Mouse (Mus musculus) activated CD4-positive, CD25-positive, alpha-beta regulatory T cell, adult 4 months (primary cell): ENCODE data around the gene Asb3. TPM values are rescaled to one million over a fixed set of nuclear protein-coding genes. Genes with fewer than 3 reads are reported as not detected.
"Not testable (repeated sequence)": the region's sequence is repeated elsewhere in the genome, so short reads cannot be mapped to it uniquely, and the experiment has no call there.

Source experiments
- ATAC-seq: one replicate; pipeline ENCODE4 v1.8.0; 2017
- polyA plus RNA-seq, 2 experiments: library from polyadenylated mRNA; unstranded; fragments of 100-300 nt; shearing (Covaris generic); gene quantifications; one replicate each; pipeline ENCODE4 v1.2.1; 2017

Gene Asb3
- polyA plus RNA-seq, 2 experiments from 2014 or later: 59.0 to 69.0 TPM

DNA sequence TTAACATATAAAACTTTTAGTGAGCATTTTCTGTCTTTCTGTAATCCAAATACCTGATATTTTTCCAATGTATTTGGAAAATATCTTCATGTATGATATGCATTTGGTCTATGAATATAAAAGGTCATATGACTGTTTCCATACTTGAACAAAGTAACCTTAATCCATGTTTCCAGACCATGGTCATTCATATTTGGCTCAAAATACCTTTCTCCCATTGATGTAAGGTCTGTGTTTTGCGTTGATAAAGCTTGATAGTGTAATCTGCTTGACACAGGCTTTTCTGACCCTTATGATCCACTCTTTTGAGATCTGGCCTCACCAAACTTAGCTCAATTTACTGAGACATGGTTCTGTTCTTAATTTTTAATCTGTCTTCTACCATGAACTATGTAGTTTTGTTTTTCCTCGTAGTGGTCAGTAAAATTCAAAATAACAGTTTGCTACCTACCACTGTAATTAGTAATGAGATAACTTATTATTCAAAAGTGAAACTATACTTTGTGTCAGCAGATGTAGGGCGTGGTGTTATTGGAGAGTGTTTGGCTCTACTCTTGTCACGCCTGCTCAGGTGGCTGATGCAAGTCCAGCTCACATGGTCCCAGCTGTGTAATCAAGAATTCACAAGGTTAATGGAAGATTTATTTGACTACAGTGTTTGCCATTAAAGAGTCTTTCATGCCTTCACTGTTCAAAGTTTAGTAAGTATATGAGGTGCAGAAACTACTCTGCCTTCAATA, 116.1 kb downstream of the Asb3 start:
- ATAC-seq: no peak

DNA sequence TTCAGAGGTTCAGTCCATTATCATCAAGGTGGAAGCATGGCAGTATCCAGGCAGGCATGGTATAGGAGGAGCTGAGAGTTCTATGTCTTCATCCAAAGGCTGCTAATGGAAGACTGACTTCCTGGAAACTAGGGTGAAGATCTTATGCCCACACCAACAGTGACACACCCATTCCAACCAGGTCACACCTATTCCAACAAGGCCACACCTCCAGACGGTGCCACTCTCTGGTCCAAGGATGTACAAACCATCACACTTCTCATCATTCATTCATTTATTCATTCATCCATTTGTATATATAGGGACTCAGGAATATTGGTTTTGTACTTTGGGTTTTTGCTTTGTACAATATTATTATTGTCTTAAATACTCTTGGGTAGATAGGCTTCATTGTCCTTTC, 124.5 kb downstream of the Asb3 start:
- not testable (repeated sequence) for ATAC-seq

DNA sequence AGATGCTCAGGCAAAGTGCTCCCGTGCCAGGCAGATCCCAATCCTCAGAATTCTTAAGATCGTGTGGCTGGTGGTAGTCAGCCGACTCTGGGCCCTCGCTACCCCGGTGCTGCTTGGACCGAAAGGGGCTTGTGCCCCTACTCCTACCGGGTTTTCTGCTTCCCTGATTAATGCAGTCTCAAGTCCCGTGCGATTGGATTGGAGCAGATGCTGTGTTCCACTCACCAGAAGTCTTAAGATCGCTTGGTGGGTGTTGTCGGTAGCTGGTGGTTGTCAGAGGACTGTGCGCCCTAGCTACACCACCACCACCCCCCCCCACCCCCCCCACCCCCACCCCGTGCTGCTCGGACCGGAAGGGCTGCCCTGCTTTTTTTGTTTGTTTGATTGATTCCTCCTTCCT, 132.2 kb downstream of the Asb3 start:
- ATAC-seq: not testable (repeated sequence)

DNA sequence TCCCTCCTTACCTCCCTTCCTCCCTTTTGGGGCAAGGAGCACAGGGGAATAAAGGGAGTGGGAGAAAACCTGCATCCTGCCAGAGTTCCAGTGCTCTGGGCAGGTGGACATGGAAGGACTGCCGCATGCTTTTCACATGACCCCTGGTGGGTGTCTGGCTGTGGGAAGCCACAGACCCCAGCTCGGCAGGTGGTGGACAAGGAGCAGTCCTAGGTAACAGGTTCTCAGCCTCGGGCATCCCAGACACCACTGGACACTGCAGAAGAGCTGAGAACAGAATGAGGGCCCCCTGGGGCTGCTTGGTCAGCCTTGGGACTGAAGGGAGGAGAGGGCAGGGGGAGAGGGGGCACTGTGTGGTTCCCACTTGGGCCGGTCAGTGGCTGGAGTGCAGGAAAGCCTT, 149.7 kb downstream of the Asb3 start:
- ATAC-seq: no peak

DNA sequence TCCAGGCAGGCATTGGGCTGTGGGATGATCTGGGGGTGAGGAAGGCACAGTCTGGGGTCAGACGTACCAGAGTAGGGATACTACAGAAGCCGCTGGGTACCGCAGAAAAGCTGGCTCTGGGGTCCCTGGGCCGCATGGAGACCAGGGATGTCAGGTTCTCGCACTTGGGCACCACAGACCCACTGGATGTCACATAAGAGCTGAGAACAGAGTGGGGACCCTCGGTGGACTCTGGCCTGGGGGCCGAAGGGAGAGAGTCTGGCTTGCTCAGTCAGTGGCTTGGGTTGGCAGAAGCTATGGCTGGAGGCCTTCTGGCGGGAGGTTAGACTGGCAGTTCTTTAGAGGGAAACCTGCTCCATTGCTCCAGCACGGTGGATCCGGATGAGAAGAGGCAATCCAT, 204.8 kb downstream of the Asb3 start:
- no peak for ATAC-seq

DNA sequence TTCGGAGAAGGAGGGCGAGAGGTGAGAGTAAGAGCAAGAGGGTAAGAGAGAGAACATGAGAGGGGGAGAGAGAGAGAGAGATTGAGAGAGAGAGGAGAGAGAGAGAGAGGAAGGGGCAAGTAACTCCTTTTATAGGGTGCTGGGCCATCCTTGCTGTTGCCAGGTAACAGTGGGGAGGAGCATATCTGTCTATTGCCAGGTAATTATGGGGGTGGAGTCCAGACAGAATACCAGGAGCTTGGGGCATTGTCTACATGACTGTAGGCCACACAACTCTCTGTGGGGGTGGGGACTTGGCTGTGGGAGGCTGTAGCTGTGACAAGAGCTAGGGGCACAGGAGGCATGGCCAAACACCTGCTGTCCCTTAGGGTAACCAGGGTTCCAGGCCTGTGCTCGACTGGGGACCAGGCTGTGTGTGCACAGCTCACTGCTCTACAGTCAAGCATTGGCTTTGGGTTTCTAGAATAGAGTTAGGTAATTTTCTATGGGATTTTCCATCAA, 205.3 kb downstream of the Asb3 start:
- no peak for ATAC-seq

DNA sequence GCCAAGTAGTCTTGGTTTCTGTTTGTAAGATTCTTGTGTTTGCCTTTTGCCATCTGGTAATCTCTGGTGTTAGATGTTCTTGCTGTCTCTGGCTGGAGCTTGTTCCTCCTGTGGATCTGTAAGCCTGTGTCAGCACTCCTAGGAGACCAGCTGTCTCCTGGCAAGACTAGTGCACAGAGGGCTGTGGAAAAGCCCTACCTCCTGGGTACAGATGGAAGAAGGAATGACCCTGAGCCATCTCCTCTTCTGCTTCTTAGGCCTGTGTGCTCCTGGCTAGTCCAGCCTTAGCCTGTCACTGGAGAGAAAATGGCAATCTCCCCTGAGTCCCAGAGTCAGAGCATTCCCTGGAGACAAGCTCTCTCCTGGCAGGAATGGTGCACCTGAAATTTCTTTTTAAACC, 214.3 kb downstream of the Asb3 start:
- ATAC-seq: not testable (repeated sequence)

DNA sequence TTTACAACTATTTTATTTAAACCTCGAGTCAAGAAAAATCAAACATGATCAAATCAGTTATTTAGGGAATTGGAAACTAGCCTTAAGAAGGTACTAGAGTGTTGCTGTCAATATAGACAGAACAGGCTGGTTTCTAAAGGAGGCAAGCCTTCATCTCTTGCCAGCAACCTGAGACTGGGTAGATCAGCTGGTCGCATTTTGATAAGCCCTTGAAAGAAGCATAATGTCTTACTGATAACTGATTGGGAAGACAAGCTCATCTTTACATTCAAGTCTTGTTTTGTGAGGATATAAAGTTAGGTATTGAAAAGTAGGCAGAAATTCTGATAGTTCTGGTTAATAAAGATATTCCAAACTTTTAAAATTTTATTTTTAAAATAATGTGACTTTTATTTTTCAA, 217.0 kb downstream of the Asb3 start:
- no peak for ATAC-seq

DNA sequence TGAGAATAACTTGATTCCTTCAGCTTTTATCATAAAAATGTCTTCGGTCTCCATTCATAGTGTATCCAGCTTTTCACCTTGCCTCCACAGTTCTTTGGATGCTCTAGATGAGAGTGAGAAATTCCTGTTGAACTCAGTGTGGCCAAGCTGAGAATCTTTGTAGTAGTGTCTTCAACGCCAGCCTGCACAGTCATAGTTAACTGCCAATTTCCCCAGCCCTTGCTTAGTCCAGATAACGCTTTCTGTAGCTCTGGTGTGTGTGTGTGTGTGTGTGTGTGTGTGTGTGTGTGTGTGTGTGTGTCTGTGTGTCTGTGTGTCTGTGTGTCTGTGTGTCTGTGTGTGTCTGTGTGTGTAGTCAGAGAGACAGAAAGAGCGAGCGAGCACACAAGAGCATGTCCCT, 220.1 kb downstream of the Asb3 start:
- ATAC-seq: no peak

DNA sequence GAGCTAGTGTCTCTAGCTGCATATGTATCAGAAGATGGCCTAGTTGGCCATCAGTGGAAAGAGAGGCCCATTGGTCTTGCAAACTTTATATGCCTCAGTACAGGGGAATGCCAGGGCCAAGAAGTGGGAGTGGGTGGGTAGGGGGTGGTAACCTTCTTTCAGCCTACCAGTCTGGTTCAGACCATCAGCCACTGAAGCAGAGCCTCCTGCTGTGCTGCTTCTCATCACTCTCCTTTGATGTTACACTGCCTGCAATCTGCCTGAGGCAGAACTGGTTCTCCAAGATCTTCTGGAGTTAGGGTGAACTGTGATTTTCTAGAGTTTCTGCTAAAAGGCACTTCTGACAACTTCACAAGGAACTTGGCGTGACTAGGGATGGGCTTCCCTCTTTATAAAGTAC, 241.7 kb downstream of the Asb3 start:
- ATAC-seq: not testable (repeated sequence)

DNA sequence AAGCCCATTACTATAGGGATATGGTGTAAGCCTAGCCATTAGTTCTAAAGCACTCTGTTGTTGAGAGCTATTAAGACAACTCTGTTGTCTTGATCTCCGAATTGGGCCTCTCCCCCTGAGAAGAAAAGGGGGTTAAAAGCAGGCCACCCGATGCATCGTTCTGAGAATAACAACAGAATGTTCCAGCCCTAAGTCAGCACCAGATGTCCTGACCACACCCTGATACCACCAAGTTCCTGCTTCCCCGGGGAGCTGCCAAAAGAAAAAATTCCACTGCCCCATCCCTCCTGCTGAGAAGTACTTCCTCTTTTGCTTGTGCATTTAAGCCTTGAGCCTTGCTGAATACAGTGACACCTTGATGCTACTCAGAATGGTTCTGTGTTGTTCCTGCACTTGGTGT, 248.5 kb downstream of the Asb3 start:
- not testable (repeated sequence) for ATAC-seq

DNA sequence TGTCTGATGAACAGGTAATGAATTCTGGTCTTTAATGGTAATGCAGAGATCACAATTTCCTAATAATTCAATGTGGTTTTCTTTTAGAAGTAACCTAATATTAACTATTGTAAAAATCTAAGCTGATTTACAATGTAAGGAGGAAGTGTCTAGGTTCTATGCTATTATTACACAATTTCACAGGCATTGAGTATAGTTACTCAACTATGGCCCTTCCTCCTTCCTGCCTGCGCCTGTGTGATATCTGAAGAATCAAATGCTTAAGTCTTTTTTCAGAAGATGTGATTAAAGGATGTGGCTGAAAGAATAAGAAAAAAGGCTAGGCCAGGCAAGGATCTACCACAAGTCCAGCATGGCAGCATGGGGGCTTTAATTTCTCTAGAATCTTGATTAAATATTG, 249.6 kb downstream of the Asb3 start:
- ATAC-seq: not testable (repeated sequence)

DNA sequence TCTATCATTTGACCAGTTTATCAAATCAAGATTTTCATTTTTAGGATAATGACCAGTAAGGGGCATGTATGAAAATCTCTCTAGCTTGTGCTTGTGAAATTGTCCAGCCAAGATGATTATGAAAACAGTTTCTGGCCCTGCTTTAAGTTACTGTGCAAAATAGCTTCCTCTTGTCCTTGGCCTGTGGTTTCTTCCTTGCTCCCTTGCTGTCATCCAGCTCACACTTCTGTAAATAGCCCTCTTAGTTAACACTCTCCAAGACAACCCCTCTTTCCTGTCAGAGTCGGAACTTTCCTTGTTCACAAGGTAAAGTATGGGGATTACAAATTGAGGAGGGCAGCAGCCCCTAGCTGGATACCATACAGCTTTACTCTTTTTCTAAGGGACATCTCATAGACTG, 253.2 kb downstream of the Asb3 start:
- not testable (repeated sequence) for ATAC-seq

Other genes starting within 250 kb of the Asb3 start
- gene Acyp2, start 235.8 kb upstream of the Asb3 start, polyA plus RNA-seq: 1 to 10 TPM; 1.0 to 1.5 TPM
- gene Psme4, start 113.7 kb upstream of the Asb3 start, polyA plus RNA-seq: 10 to 100 TPM; 20.0 to 31.8 TPM
- not detected for gene Gpr75, start 58 bp upstream of the Asb3 start, polyA plus RNA-seq
- gene Erlec1, start 68.9 kb downstream of the Asb3 start, polyA plus RNA-seq: 10 to 100 TPM; 12.1 to 15.3 TPM
- gene Chac2, start 100.9 kb downstream of the Asb3 start, polyA plus RNA-seq: 10 to 100 TPM; 10.1 to 11.1 TPM